ENCODE assay signal across 9 mouse cellular contexts in the genomic region with DNA sequence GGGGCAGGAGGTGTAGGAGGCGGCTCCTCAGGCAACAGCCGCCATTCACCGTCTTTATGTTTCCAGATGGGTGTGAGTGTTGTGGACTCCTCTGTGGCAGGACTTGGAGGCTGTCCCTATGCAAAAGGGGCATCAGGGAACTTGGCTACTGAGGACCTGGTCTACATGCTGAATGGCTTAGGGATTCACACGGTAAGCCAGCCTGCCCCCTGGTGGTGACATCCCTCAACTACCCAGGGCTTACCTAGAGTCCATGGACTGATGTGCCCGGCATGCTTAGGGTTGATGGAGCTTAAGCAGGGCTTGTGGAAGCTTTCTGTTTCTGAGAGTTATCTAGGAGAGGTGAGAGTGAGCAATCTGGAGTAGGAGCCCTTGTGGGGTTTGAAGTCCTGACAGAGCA. TPM values are rescaled to one million over a fixed set of nuclear protein-coding genes. Genes with fewer than 3 reads are reported as not detected.
DNase-seq lines count a peak whose midpoint lies in the region; ATAC-seq and TF ChIP-seq lines count a peak whose summit lies in the region.
"Had no signal": no experiment of that assay in that cellular context is flagged by ENCODE, and none has a peak within 500 bp of the region (broad histone marks: within the 10 kb centered on the region; RNA-seq: fewer than 3 reads in every experiment).

No protein-coding gene starts in this region.

- H3K27me3 ChIP-seq in forebrain, postnatal 0 days (ENCODE audit: insufficient read depth, low read length): no peaks in the 10 kb centered on the region
- H3K27me3 ChIP-seq in forebrain, embryonic 13.5 days: no peaks in the 10 kb centered on the region
- peaks cover 9% of the 10 kb centered on the region for H3K27me3 ChIP-seq in E14TG2a.4 (ENCODE audit: insufficient read depth, low read length)

- no peak overlapping the region for H3K9ac ChIP-seq in forebrain, postnatal 0 days
- H3K9ac ChIP-seq in forebrain, embryonic 13.5 days: no peak overlapping the region

- no peak overlapping the region for H3K4me2 ChIP-seq in forebrain, postnatal 0 days (ENCODE audit: low read depth)
- H3K4me2 ChIP-seq in forebrain, embryonic 13.5 days: no peak overlapping the region

- peak; percentile 76 for DNase-seq in forebrain, postnatal 0 days
- peak; percentile 76 for DNase-seq in cerebellum, adult 11-12 months
- peak; percentile 69 to 70 for DNase-seq in gastrocnemius, adult 8-10 months (ENCODE audit: low spot score in 2 of 2)
- peak; percentile 73 for DNase-seq in layer of hippocampus, postnatal 14 days (ENCODE audit: low spot score in 2 of 2)
- peak; percentile 73 to 83 for DNase-seq in spleen, postnatal 36 days (ENCODE audit: low spot score in 2 of 2)

- no peak overlapping the region for H3K4me3 ChIP-seq in forebrain, postnatal 0 days (ENCODE audit: low read depth, low read length)
- H3K4me3 ChIP-seq in forebrain, embryonic 13.5 days: no peak overlapping the region
- H3K4me3 ChIP-seq in E14TG2a.4 (replicated peaks; ENCODE audit: low read length): no peak overlapping the region

- peak; percentile 87 for TF ChIP-seq CTCF in forebrain, postnatal 0 days (IDR thresholded peaks at IDR 0.05; ENCODE audit: low read depth)
- peak; percentile 85 for TF ChIP-seq CTCF in E14TG2a.4 (conservative IDR thresholded peaks at IDR 0.05; ENCODE audit: low read length)

- peaks cover 6% of the 10 kb centered on the region; the same call in 1 of the 2 replicates for H3K4me1 ChIP-seq in forebrain, postnatal 0 days (ENCODE audit: insufficient read depth)
- peaks cover 21% of the 10 kb centered on the region for H3K4me1 ChIP-seq in forebrain, embryonic 13.5 days
- H3K4me1 ChIP-seq in E14TG2a.4 (replicated peaks; ENCODE audit: low read depth, low read length): peaks cover 56% of the 10 kb centered on the region

- H3K36me3 ChIP-seq in forebrain, postnatal 0 days (ENCODE audit: insufficient read depth): peaks cover 41% of the 10 kb centered on the region
- peaks cover 54% of the 10 kb centered on the region for H3K36me3 ChIP-seq in forebrain, embryonic 13.5 days (ENCODE audit: poor library complexity, severe bottlenecking)
- H3K36me3 ChIP-seq in E14TG2a.4 (ENCODE audit: insufficient read depth, low read length): peaks cover 20% of the 10 kb centered on the region

- ATAC-seq in forebrain, postnatal 0 days: no peak
- no peak for ATAC-seq in forebrain, embryonic 13.5 days
- peak; percentile 45; the same call in 1 of the 2 replicates for ATAC-seq in megakaryocyte-erythroid progenitor cell, adult 5-6 weeks (replicated peaks; ENCODE audit: low FRiP score, low TSS enrichment, poor library complexity, severe bottlenecking)

- H3K27ac ChIP-seq in forebrain, postnatal 0 days (ENCODE audit: low read depth, low read length): no peak overlapping the region
- H3K27ac ChIP-seq in forebrain, embryonic 13.5 days: no peak overlapping the region
- H3K27ac ChIP-seq: macrophage had no signal

- 26% methylated on average over 5 of the region's 5 CpGs for WGBS in forebrain, postnatal 0 days
- 19% methylated on average over 5 of the region's 5 CpGs for WGBS in forebrain, embryonic 13.5 days

- no peaks in the 10 kb centered on the region for H3K9me3 ChIP-seq in forebrain, postnatal 0 days (ENCODE audit: low read length)
- H3K9me3 ChIP-seq in forebrain, embryonic 13.5 days (replicated peaks): no peaks in the 10 kb centered on the region
- H3K9me3 ChIP-seq in E14TG2a.4 (ENCODE audit: low read length): no peaks in the 10 kb centered on the region

RNA-seq across cellular contexts. Expression of gene Gale, which starts 2.8 kb away (rescaled TPM):
- 32.1 and 42.4 TPM in 2 replicates for total RNA-seq in forebrain, postnatal 0 days (2014; rRNA removed)
- 30.7 and 34.4 TPM in 2 replicates for polyA plus RNA-seq in forebrain, postnatal 0 days (2015; fragmentation: Nextera tagmentation; extraction: Ambion mirVana)
- polyA plus RNA-seq in forebrain, embryonic 13.5 days (2015; fragmentation: Nextera tagmentation; extraction: Ambion mirVana): 28.7 and 33.6 TPM in 2 replicates
- total RNA-seq in gastrocnemius, adult 8-10 months (2022): 1 to 10 TPM in 1 of 4 experiments, under 1 TPM in 2, not detected in 1; 0.40 to 1.3 (median 0.72) TPM
- 10 to 100 TPM; 26.9 to 29.0 TPM for total RNA-seq in layer of hippocampus, postnatal 14 days (2021)
- total RNA-seq in megakaryocyte-erythroid progenitor cell, adult 5-6 weeks (2014; fragmentation: Nextera tagmentation): 13.8 and 22.1 TPM in 2 replicates
- 6.5 and 8.1 TPM in 2 replicates for total RNA-seq in megakaryocyte-erythroid progenitor cell, adult 5-6 weeks (2017)

RNA-seq across cellular contexts. Expression of gene Lypla2, which starts 11.7 kb away (rescaled TPM):
- 136 and 138 TPM in 2 replicates for total RNA-seq in forebrain, postnatal 0 days (2014; rRNA removed)
- polyA plus RNA-seq in forebrain, postnatal 0 days (2015; fragmentation: Nextera tagmentation; extraction: Ambion mirVana): 201 and 206 TPM in 2 replicates
- polyA plus RNA-seq in forebrain, embryonic 13.5 days (2015; fragmentation: Nextera tagmentation; extraction: Ambion mirVana): 163 and 173 TPM in 2 replicates
- total RNA-seq in gastrocnemius, adult 8-10 months (2022): 10 to 100 TPM; 27.0 to 33.7 (median 30.8) TPM
- total RNA-seq in layer of hippocampus, postnatal 14 days (2021): 100 to 1,000 TPM; 107 to 111 TPM
- 45.2 and 63.2 TPM in 2 replicates for total RNA-seq in megakaryocyte-erythroid progenitor cell, adult 5-6 weeks (2014; fragmentation: Nextera tagmentation)
- 13.7 and 17.5 TPM in 2 replicates for total RNA-seq in megakaryocyte-erythroid progenitor cell, adult 5-6 weeks (2017)

RNA-seq across cellular contexts. Expression of gene Hmgcl, which starts 14.5 kb away (rescaled TPM):
- 42.9 and 46.0 TPM in 2 replicates for total RNA-seq in forebrain, postnatal 0 days (2014; rRNA removed)
- 52.6 and 58.3 TPM in 2 replicates for polyA plus RNA-seq in forebrain, postnatal 0 days (2015; fragmentation: Nextera tagmentation; extraction: Ambion mirVana)
- 56.2 and 57.1 TPM in 2 replicates for polyA plus RNA-seq in forebrain, embryonic 13.5 days (2015; fragmentation: Nextera tagmentation; extraction: Ambion mirVana)
- total RNA-seq in gastrocnemius, adult 8-10 months (2022): 10 to 100 TPM; 39.8 to 44.0 (median 42.0) TPM
- 10 to 100 TPM; 31.3 to 35.0 TPM for total RNA-seq in layer of hippocampus, postnatal 14 days (2021)
- 69.7 and 72.9 TPM in 2 replicates for total RNA-seq in megakaryocyte-erythroid progenitor cell, adult 5-6 weeks (2014; fragmentation: Nextera tagmentation)
- total RNA-seq in megakaryocyte-erythroid progenitor cell, adult 5-6 weeks (2017): 42.6 and 65.4 TPM in 2 replicates

RNA-seq across cellular contexts. Expression of gene Pithd1, which starts 26.3 kb away (rescaled TPM):
- total RNA-seq in forebrain, postnatal 0 days (2014; rRNA removed): 62.8 and 64.2 TPM in 2 replicates
- polyA plus RNA-seq in forebrain, postnatal 0 days (2015; fragmentation: Nextera tagmentation; extraction: Ambion mirVana): 82.2 and 93.3 TPM in 2 replicates
- 50.9 and 53.6 TPM in 2 replicates for polyA plus RNA-seq in forebrain, embryonic 13.5 days (2015; fragmentation: Nextera tagmentation; extraction: Ambion mirVana)
- 10 to 100 TPM; 26.9 to 31.9 (median 28.9) TPM for total RNA-seq in gastrocnemius, adult 8-10 months (2022)
- 10 to 100 TPM; 86.8 to 90.1 TPM for total RNA-seq in layer of hippocampus, postnatal 14 days (2021)
- total RNA-seq in megakaryocyte-erythroid progenitor cell, adult 5-6 weeks (2014; fragmentation: Nextera tagmentation): 42.5 and 52.7 TPM in 2 replicates
- 31.3 and 34.5 TPM in 2 replicates for total RNA-seq in megakaryocyte-erythroid progenitor cell, adult 5-6 weeks (2017)

RNA-seq across cellular contexts. Expression of gene Fuca1, which starts 40.2 kb away (rescaled TPM):
- total RNA-seq in forebrain, postnatal 0 days (2014; rRNA removed): 30.9 and 33.2 TPM in 2 replicates
- 67.7 and 75.2 TPM in 2 replicates for polyA plus RNA-seq in forebrain, postnatal 0 days (2015; fragmentation: Nextera tagmentation; extraction: Ambion mirVana)
- polyA plus RNA-seq in forebrain, embryonic 13.5 days (2015; fragmentation: Nextera tagmentation; extraction: Ambion mirVana): 41.7 and 56.6 TPM in 2 replicates
- total RNA-seq in gastrocnemius, adult 8-10 months (2022): 10 to 100 TPM; 14.8 to 28.3 (median 23.6) TPM
- total RNA-seq in layer of hippocampus, postnatal 14 days (2021): 10 to 100 TPM; 48.9 to 52.6 TPM
- total RNA-seq in megakaryocyte-erythroid progenitor cell, adult 5-6 weeks (2014; fragmentation: Nextera tagmentation): 45.6 and 64.2 TPM in 2 replicates
- total RNA-seq in megakaryocyte-erythroid progenitor cell, adult 5-6 weeks (2017): 136 and 139 TPM in 2 replicates
